Mouse (Mus musculus) liver, embryonic 14.5 days (tissue): Measurements from ENCODE around the gene Dgkz.

Experiments
- CTCF ChIP-seq: IDR thresholded peaks from 2 replicates; pipeline ENCODE4 v1.5.1; 2016; ENCODE audit warnings: antibody characterized with exemption, low read depth, control low read depth
- EP300 ChIP-seq: IDR thresholded peaks from 2 replicates; pipeline ENCODE4 v1.6.1; 2016; ENCODE audit warnings: antibody characterized with exemption, low read depth

GRCm38 (mm10) chr2:91964610-91965204 lies 11.0 kb downstream of the Dgkz start:
- TF ChIP-seq CTCF (no peak), EP300 (no peak)
